Mouse (Mus musculus): Measurements from ENCODE around the gene Prickle2. TPM values are rescaled to one million over a fixed set of nuclear protein-coding genes. Genes with fewer than 3 reads are reported as not detected.

Prickle2 gene
- total RNA-seq (2021) = 10 to 100 TPM; 97.0 to 97.1 TPM

DNA sequence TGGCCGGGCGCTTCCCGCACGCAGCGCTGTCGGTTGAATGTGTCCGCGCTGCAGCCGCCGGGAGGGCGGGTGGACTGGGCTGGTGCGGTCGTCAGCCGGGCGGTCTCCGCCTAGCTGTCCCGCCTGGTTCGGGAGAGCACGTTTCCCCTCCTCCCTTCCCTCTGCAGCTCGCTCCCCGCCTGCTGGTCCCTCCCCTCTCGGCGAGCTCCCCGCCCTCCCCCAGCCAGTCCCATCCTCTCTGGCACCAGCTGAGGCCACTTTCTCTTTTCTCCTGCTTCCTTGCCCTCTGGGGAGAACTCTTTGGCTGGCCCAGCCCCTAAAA is at the start of gene Prickle2:
Prickle2 (minus strand) TSS at position 11 of the 322 bp plus-strand sequence.
- peak; percentile 87 for DNase-seq

DNA sequence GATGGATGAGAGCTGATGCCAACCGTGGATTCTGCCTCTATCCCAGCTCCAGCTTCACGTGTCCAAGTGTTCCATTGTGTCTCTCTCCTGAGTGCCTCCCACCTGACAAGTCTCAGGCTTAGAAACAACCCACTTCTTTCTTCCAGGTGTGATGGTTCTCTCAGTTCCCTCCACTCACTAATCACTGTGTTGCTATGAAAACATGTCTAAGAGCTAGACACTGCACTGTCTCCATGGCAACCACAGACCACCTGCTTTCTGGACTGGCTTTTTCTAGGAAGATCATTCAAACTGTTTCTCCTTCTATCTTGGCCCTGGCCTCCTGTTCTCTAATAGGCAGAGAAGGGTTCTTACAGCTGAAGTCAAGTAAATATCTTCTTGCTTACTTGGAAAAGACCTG is 46.8 kb upstream of the Prickle2 start:
- DNase-seq = no peak
- intact Hi-C loops (cut with DNase I) = no loop called here

More for the DNA sequence above, at the start of gene Prickle2:
- intact Hi-C loops (cut with DNase I) = no loop called here

DNA sequence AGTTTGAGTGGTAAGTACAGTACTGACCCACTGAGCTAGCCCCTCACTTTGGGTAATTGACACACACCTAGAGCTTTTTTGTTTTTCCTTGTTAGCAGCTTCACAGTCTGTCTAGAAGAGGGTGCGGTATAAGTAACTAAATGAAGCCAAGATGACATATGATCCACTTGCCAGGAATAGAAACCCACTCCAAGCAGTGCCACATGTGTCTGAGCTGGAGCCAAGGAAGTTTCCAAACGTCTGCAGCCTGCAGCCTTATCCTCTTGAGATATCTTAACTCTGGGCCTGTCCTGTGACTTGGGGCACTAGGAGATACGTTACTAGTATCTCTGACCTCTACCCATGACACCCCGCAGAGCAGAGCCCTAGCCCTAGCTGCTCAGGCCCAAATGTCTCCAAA is 43.5 kb upstream of the Prickle2 start:
- intact Hi-C loops (cut with DNase I) = no loop called here
- no peak for DNase-seq

DNA sequence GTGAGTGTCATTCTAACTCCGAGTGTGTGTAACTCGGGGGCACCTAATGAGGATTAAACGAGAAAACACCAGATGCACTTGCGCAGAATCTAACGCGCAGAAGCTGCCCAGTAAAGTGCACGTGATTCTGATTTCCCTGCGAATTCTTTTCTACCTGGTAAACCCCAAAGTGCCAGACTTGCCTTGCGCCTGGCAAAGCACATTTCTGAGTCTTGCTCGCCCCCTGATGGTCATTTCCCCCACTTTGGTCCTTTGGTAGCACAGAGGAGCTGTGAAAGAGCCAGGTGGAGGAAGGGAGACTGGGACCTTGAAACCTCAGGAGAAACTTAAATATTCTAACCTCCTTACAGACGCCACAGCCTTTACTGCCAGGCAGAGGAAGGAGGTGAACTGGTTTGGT is 37.6 kb upstream of the Prickle2 start:
- intact Hi-C loops (cut with DNase I) = loop anchor here (5.0 kb wide), 1 partner anchor 456 kb away; no protein-coding TSS in a partner anchor
- peak; percentile 78 for DNase-seq

DNA sequence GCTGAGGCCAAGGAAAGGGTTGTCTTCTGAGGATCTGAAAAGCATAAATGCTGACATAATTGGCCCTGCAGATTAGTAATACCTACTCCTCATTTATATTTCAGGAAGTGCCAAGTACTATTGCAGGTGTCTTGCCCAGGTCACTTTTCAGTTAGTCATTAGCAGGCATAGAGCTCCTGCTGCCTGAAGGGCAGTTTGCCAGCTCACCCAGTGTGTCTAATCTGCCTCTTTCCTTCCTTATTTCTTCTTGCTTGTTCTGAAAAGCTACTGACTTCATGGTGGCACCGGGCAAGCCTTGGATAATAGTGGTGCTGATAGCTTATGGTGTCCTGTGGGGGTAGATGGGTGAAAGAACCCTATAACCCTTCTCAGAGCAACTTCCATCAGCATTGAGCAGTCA is 31.2 kb upstream of the Prickle2 start:
- intact Hi-C loops (cut with DNase I) = no loop called here
- peak; percentile 36 for DNase-seq

DNA sequence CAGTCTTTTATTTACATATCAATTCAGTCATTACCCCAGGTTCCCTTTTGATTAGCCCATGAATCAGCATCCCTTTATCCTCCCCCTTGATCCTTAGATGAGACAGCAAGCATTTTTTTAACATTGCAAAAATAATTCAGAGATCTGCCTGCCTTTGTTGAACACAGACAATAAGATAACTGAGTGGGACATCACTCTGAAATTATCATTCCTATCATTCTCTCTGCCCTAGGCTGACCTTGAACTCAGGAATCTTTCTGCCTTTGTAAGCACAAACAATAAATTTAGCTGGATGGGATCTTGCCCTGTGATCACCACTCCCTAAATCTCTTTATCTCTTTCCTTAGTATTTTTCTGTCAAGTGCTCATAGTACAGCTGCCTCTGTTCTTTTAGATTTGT is 27.7 kb upstream of the Prickle2 start:
- DNase-seq = no peak

DNA sequence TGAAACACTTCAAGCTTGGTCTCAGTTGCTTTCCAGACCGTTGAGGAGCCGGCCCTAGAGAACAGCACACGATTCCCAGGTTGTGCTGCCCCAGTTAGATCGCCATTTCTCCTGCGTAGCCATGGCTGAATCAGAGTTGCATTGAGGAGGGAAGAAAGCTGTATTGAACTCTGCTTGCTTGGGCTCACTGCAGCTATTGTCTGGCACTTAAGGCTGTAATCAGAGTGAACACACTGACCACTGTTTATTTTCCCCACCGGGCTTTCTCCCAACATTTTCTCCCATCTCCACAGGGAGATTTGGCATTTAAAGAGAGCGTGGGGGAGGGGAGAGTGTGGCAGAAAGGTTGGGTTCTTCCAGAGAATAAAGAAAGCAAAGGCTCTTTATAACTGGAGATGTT is 22.6 kb upstream of the Prickle2 start:
- peak; percentile 29 for DNase-seq
- intact Hi-C loops (cut with DNase I) = loop anchor here (5.0 kb wide), 1 partner anchor 246 kb away; no protein-coding TSS in a partner anchor

More for the DNA sequence above, 27.7 kb upstream of the Prickle2 start:
- intact Hi-C loops (cut with DNase I) = no loop called here

DNA sequence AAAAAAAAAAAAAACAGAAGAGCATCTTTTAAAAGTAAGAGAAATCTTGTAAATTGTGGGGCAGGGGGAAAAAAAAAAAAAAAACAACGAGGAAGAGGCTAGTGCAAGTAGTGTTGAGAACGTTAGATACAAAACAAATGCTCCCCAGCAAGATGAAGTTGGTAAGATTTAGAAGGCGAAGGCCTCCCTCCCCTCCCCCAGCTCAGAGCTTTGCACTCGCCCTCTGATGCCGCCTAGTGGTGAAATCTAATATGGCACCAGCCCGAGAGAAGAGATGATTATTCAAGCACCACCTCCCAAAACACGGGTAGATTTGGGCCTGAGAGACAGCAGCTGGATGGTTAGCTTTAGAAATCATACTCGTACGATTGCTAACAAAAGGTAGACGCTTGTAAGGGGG is 22.1 kb upstream of the Prickle2 start:
- intact Hi-C loops (cut with DNase I) = loop anchor here (5.0 kb wide), 1 partner anchor 246 kb away; no protein-coding TSS in a partner anchor
- DNase-seq = peak; percentile 91

DNA sequence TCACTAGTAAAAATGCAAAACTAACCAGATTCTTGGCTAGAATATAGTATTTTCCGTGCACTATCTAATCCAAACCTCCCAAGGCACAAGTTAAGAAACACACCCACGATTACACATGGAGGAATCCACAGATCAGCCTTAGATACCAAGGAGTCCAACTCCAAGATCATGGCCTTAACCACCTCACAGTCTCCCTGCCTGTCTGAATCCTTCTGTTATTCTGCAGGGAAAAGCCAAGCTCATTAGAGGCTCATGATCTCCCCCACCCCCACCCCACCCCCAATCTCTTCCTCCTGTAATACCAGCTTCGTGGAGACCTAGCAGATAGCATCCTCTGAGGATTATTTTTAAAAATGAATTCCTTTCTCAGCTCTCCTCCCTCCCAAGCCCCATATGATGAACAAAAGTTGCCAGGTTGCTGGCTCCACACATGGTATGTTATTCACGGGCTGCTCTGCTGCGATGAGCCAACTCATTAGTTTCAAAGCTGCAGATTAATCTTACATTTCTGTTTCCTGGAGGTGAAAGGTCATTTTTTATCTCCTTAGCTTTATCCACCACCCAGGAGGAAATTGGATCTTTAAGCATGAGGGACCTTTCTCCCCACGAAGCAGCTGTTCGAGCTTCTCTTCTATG is 21.5 kb upstream of the Prickle2 start:
- no peak for DNase-seq
- intact Hi-C loops (cut with DNase I) = loop anchor here (5.0 kb wide), 1 partner anchor 245 kb away; no protein-coding TSS in a partner anchor

DNA sequence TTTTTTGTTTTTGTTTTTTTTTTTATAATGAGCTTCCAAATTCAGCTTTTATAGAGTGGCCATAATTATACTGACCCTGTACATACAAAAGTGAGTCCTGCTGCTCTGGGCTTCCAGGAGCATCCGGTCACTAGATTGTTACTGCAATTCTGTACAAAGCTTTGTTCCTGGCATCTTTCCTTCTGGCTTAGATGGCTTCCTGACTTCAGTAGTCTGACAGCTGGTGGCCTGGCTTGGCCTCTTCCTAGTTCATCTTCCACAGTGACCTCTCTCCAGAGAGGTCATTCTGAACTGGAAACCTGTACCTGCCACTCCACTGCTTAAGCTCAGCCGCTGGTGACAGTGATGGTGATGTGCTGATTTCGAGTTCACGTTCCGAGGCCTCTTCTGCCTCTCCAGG is 20.2 kb upstream of the Prickle2 start:
- intact Hi-C loops (cut with DNase I) = loop anchor here (5.0 kb wide), 1 partner anchor 244 kb away; no protein-coding TSS in a partner anchor
- DNase-seq = no peak

DNA sequence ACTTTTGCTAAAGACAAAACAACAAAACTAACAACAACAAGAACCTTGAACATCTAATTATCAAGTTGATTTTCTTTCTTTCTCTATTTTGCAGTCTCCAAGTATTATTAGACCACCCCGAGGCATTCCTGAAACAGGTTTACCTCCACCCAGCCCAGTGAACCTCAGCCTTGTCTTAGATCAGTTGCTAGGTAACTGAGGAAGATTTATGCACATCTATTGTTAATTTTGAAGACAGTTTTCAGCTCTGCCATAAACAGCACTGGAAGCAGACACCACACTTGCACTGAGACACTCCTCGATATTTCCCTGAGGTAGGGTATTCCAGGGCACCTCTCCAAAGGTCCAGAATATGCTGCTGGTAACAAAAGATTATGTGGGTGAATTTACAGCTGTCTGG is 18.4 kb upstream of the Prickle2 start:
- DNase-seq = no peak
- intact Hi-C loops (cut with DNase I) = no loop called here

DNA sequence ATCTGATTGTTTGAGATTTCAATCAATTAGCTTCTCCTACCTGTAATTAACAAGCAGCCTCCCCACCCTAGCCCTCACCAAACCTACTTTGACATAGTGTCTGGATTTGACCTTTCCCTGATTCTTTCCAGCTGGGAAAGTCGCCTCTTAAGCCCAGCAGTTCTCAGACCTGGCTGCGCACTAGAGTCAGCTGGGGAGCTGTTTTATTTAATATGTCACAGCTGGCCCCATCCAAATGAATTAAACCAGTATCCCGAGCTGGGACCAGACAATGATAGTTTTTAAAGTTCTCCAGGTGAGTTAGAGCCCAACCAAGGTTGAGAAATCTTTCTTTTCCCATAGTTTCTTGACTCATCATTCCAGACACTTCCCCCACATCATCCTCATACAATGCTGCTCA is 9.9 kb upstream of the Prickle2 start:
- DNase-seq = no peak
- intact Hi-C loops (cut with DNase I) = no loop called here

DNA sequence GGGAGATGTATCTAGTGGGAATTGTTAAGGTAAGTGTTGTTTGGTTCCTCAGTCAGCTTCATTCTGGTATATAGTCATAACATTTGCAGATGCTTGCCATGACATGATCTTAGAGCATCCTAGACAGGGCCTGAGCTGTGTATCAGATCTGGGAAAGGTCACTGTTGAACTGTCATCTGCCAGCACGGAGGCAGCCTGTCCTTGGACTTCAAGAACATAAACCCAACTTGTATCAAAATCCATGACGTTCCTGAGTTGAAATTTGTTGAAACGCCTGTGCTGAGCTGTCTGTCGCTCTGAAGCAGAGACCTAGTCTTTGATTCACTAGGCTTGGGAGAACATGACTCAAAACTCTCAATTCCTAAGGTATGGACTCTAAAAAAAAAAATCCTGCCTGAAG is 8.8 kb upstream of the Prickle2 start:
- intact Hi-C loops (cut with DNase I) = no loop called here
- DNase-seq = no peak

DNA sequence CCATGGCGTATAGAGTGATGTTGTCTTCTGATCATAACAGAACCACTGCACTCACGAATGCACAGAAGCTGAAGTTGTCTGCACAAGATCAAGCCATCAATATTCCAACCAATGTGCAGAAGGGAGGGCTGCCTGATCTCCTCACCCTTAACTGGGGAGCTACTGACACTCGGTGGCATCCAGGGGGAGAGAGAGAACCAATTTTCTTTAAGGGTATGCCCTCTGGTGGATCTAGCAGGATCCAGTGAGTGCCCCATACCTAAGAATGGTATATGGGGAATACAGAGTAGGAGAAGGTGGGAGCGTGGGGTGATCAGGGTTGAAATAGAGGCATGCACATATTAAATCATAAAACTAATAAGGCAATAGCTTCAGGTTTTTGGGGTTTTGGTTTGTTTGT is 2.2 kb upstream of the Prickle2 start:
- intact Hi-C loops (cut with DNase I) = no loop called here
- DNase-seq = no peak

DNA sequence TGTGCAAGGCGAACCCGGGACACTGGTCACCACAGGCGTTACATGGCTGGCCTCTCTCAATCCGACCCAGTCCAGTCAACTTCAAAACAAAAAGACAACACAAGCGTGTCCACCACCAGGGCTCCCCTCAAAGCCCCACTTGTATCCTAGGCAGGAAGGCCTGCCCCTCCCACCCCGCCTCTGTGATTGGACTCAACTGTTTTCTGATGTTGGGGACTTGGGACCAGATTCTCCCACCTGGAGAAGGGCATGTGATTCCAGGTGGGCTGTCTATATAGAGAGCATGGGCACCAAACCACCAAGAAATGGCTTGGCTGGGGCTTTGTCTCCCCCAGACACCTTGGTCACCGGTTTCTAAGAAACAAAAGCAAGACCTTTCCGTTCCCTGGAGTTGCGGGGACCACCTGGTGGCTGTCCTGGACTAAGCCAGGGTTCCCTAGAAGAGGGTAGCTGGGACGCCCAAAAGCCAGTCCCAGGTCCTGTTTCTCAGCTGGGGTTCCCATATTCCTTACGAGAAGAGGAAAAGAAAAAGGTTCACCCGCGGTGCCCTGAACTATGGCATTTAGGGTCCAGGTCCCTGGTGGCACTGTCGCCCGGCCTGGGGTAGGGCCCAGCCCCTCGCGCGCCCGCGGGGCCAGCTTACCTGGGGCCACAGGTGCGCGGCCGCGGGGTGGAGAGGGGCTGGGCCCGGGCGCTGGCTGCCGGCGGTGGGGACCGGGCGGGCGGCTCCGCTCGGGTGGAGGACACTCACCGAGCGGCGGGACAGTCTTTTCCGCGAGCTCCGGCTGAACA is 406 bp downstream of the Prickle2 start:
- peak; percentile 21 for DNase-seq
- intact Hi-C loops (cut with DNase I) = no loop called here

DNA sequence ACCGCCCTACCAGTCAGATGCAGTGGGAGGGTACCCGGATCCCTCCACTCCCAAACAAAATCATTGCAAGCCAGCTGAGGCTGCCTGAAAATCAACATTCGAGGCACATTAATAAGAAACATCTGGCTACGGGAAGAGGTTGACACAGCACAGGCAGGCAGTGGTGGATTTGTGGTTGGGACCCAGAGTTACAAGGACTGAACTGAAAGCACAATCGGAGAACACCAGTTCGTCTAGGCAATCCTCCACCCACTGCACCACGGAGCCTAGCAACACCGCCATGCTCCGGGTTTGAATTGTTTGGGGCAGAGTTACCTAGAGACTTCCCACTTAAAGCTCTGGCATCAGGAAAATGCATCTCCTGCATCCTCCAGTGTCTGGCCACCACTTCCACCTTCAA is 1.1 kb downstream of the Prickle2 start:
- intact Hi-C loops (cut with DNase I) = no loop called here
- no peak for DNase-seq

DNA sequence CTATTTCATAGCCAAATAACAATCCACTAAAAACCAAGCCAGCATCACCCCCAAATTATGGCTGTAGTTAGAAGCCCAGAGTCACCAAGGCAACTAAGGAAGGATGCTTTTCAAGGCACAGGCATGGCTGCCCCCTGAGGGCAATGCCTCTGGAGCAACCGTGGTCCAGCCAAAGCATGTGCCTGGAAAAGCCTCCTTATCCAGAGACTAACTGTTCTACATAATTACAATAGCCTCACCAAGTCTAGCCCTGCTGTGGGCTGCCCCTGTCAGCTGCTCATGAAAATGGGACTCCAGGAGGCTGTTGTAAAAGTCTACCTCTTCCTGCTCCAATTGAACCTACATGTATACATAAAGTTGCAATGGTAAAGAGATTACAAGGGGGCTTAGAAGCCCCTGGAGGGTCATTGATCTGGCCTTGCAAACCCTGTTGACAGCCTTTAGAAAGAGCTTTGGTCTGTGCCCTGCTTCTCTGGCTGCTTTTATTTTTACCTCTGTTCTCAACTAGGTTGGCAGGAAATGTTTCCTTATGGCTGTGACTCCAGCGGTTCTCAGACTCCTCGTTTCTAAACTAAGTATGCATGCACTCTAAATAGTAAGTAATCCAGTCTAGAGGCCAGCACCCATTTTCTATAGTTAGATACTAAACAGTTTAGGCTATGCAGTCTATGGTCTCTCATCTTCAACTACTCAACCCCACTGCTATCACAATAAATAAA is 6.3 kb downstream of the Prickle2 start:
- intact Hi-C loops (cut with DNase I) = no loop called here
- DNase-seq = no peak

DNA sequence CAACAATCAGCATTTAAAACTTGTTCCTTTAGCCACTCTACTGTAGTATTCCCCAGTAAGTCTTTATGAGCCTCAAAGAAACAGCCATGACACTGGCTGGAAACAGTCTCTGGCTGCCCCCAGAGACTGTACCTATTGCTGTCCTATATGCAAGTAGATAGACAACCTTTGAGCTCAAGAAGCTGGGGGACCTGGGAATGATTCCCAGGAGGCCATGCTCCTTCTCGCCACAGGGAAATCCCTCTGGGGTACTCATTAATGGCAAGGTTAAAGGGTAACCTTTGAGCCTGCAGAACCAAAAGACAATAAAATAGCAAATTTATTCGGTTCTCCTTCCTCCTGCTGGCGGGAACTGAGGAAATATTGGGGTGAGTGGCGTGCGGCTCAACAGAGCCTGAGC is 8.1 kb downstream of the Prickle2 start:
- intact Hi-C loops (cut with DNase I) = no loop called here

DNA sequence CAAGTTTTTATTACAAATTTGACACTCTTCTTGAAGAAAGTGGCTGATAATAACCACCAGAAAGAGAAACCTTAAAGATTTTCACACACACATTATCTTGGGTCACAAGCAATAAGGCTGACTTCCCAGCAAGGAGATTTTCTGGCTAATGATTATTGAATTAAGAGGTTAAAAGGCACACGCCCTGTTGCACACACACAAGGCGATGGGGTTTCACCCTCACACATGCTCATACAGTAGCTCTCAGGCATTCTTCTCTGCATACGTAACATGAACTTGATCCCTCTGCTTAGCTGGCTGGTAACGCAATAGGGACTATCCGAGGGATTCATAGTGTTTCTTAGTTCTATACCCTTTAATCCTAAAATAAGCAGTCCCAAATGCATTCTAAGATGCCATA is 18.6 kb downstream of the Prickle2 start:
- intact Hi-C loops (cut with DNase I) = no loop called here
- DNase-seq = no peak

More for the DNA sequence above, 8.1 kb downstream of the Prickle2 start:
- DNase-seq = no peak

DNA sequence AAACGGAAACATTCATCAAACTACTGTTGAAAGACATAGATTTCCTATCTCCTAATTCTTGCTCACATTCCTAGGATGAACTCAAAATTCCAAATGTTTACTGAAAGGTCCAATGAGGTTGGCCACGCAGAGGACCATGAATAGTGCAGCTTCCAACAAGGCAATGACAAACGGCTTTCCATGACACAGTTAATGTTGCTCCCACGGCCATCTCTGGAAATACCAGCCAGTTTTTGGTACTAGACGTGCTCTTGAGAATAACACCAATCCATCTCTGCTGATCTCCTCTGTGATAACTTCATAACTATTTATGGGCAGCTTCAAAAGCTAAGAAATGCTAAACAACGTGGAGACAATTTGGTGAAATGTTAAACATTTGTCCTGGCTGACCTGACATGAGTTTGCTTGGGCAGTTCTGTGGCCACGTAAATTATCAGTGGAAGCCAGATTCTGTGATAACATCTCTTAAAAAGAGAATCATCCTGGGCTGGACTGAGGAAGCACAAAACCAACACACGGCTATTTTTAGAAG is 31.5 kb downstream of the Prickle2 start:
- intact Hi-C loops (cut with DNase I) = no loop called here
- no peak for DNase-seq

DNA sequence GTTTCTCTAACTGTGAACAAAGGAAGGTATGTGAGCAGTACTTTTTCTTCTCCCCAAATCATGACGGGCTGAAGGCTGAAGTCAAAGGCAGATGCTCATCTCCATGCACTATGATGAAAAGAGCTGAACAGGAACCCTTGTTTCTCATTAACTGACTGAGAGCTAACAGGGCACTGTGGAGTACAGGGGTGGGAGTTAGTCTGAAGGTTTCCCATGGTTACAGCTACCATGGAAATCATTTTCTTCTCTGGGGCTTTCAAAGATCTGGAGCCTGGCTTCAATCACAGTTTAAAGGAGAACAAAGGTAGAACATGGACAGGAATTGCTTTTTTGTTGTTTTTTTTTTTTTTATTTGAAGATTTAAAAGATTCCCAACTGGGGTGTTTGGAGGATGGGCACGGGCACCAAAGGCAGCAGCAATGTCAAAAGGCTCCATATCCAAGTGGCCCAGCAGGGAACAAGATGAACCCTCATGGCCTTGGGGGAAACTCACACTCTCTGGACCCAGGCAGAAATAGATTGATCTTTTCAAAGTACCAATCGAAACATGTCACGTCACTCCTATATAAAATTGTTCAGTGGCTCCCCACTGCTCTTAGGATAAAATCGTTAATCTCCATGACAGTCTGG is 35.3 kb downstream of the Prickle2 start:
- DNase-seq = no peak
- intact Hi-C loops (cut with DNase I) = no loop called here
